ENCODE assay signal across 13 mouse cellular contexts in the genomic region with DNA sequence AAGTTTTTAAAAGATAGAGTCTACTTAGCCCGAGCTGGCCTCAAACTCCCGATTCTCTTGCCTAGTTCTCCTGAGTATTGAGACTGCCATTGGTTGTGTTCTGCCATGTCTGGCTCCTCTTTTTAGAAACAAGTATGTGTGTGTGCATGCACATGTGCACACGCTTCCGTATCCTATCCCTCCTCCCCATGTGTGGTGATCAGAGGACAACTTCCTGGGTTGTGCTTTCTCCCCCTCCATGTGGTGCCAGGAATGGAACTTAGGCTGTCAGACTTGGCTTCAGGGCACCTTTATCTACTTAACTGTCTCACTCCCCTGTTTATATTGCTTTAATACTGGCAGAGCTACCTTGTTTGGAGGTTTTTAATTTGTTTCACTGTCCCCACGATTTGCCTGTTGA. TPM values are rescaled to one million over a fixed set of nuclear protein-coding genes. Genes with fewer than 3 reads are reported as not detected.
DNase-seq lines count a peak whose midpoint lies in the region; ATAC-seq and TF ChIP-seq lines count a peak whose summit lies in the region.
"Had no signal": no experiment of that assay in that cellular context is flagged by ENCODE, and none has a peak within 500 bp of the region (broad histone marks: within the 10 kb centered on the region; RNA-seq: fewer than 3 reads in every experiment).

No protein-coding gene starts in this region.

- no peak for ATAC-seq in kidney, embryonic 16.5 days (ENCODE audit: low FRiP score, low TSS enrichment)
- no peak for ATAC-seq in embryonic facial prominence, embryonic 14.5 days (ENCODE audit: low read depth)
- no peak for ATAC-seq in hindbrain, embryonic 12.5 days (ENCODE audit: low FRiP score)
- no peak for ATAC-seq in midbrain, postnatal 0 days (ENCODE audit: low FRiP score)

- H3K9ac ChIP-seq in kidney, embryonic 16.5 days (replicated peaks; ENCODE audit: low read length): 0 out of 2 replicates have a peak overlapping the region, but pooled peaks have one; percentile 11
- H3K9ac ChIP-seq in embryonic facial prominence, embryonic 14.5 days (ENCODE audit: low read depth, low read length): peak overlapping the region; percentile 41; the same call in 1 of the 2 replicates
- H3K9ac ChIP-seq in hindbrain, embryonic 12.5 days: peak overlapping the region; percentile 18; the same call in 1 of the 2 replicates
- peak overlapping the region; percentile 55; the same call in 1 of the 2 replicates for H3K9ac ChIP-seq in midbrain, postnatal 0 days (replicated peaks; ENCODE audit: low read length, poor library complexity, severe bottlenecking)

- H3K4me2 ChIP-seq in kidney, embryonic 16.5 days (replicated peaks; ENCODE audit: low read depth, low read length): peak overlapping the region; percentile 2; the same call in 1 of the 2 replicates
- H3K4me2 ChIP-seq in embryonic facial prominence, embryonic 14.5 days (ENCODE audit: low read depth, low read length): peak overlapping the region; percentile 37; the same call in 1 of the 2 replicates
- peak overlapping the region; percentile 39 for H3K4me2 ChIP-seq in hindbrain, embryonic 12.5 days (replicated peaks)
- H3K4me2 ChIP-seq in midbrain, postnatal 0 days (ENCODE audit: low read depth, low read length, poor library complexity, severe bottlenecking): peak overlapping the region; percentile 35

- TF ChIP-seq CTCF in midbrain, postnatal 0 days (IDR thresholded peaks at IDR 0.05): no peak

- H3K27me3 ChIP-seq in kidney, embryonic 16.5 days (ENCODE audit: insufficient read depth, low read length): no peaks in the 10 kb centered on the region
- no peaks in the 10 kb centered on the region for H3K27me3 ChIP-seq in embryonic facial prominence, embryonic 14.5 days (replicated peaks; ENCODE audit: control insufficient read depth, insufficient read depth, low read length)
- no peaks in the 10 kb centered on the region for H3K27me3 ChIP-seq in hindbrain, embryonic 12.5 days
- H3K27me3 ChIP-seq in midbrain, postnatal 0 days (ENCODE audit: insufficient read depth, low read length): no peaks in the 10 kb centered on the region

- no peak overlapping the region for H3K27ac ChIP-seq in kidney, embryonic 16.5 days (ENCODE audit: low read length)
- H3K27ac ChIP-seq in embryonic facial prominence, embryonic 14.5 days (replicated peaks; ENCODE audit: low read depth, low read length): no peak overlapping the region
- no peak overlapping the region for H3K27ac ChIP-seq in hindbrain, embryonic 12.5 days
- peak overlapping the region; percentile 34; the same call in 1 of the 2 replicates for H3K27ac ChIP-seq in midbrain, postnatal 0 days (ENCODE audit: low read depth, low read length)

- H3K36me3 ChIP-seq in kidney, embryonic 16.5 days (ENCODE audit: insufficient read depth, low read length): no peaks in the 10 kb centered on the region
- no peaks in the 10 kb centered on the region for H3K36me3 ChIP-seq in embryonic facial prominence, embryonic 14.5 days (ENCODE audit: control insufficient read depth, insufficient read depth, low read length)
- H3K36me3 ChIP-seq in hindbrain, embryonic 12.5 days: no peaks in the 10 kb centered on the region
- H3K36me3 ChIP-seq in midbrain, postnatal 0 days (ENCODE audit: insufficient read depth, low read length): 0 out of 2 replicates have a peak, but pooled peaks cover 3% of the 10 kb centered on the region

- H3K4me3 ChIP-seq in kidney, embryonic 16.5 days (ENCODE audit: low read length): no peak overlapping the region
- H3K4me3 ChIP-seq in embryonic facial prominence, embryonic 14.5 days (ENCODE audit: low read depth, low read length): no peak overlapping the region
- 0 out of 2 replicates have a peak overlapping the region, but pooled peaks have one; percentile 11 for H3K4me3 ChIP-seq in hindbrain, embryonic 12.5 days
- peak overlapping the region; percentile 27; the same call in 1 of the 2 replicates for H3K4me3 ChIP-seq in midbrain, postnatal 0 days (ENCODE audit: low read depth, low read length)

- DNase-seq in kidney, postnatal 14 days: no peak
- DNase-seq in embryonic facial prominence, embryonic 14.5 days (ENCODE audit: low spot score): no peak
- DNase-seq in midbrain, postnatal 0 days (ENCODE audit: low spot score): no peak
- DNase-seq in urinary bladder, postnatal 4 days (ENCODE audit: low spot score in 2 of 2): no peak
- DNase-seq in testis, postnatal 10 days (ENCODE audit: low spot score): no peak
- no peak for DNase-seq in frontal cortex, adult 2 months (ENCODE audit: extremely low spot score in 1 of 2, low spot score in 1 of 2)
- DNase-seq: lung, postnatal 14 days; spleen, adult 18-20 months had no signal

- H3K4me1 ChIP-seq in kidney, embryonic 16.5 days (ENCODE audit: insufficient read depth, low read length): peaks cover 10% of the 10 kb centered on the region; the same call in 1 of the 2 replicates
- no peaks in the 10 kb centered on the region for H3K4me1 ChIP-seq in embryonic facial prominence, embryonic 14.5 days (ENCODE audit: control insufficient read depth, insufficient read depth, low read length)
- peaks cover 17% of the 10 kb centered on the region for H3K4me1 ChIP-seq in hindbrain, embryonic 12.5 days
- peaks cover 4% of the 10 kb centered on the region; the same call in 1 of the 2 replicates for H3K4me1 ChIP-seq in midbrain, postnatal 0 days (ENCODE audit: insufficient read depth, low read length)

- WGBS in kidney, embryonic 16.5 days: 30% methylated on average over 5 of the region's 5 CpGs
- WGBS in embryonic facial prominence, embryonic 14.5 days: 36% methylated on average over 5 of the region's 5 CpGs
- WGBS in hindbrain, embryonic 12.5 days: 40% methylated on average over 5 of the region's 5 CpGs
- 37% methylated on average over 5 of the region's 5 CpGs for WGBS in midbrain, postnatal 0 days

- no peaks in the 10 kb centered on the region for H3K9me3 ChIP-seq in kidney, embryonic 16.5 days (ENCODE audit: low read length)
- H3K9me3 ChIP-seq in embryonic facial prominence, embryonic 14.5 days (ENCODE audit: control insufficient read depth, low read length): no peaks in the 10 kb centered on the region
- H3K9me3 ChIP-seq in hindbrain, embryonic 12.5 days (replicated peaks): no peaks in the 10 kb centered on the region
- no peaks in the 10 kb centered on the region for H3K9me3 ChIP-seq in midbrain, postnatal 0 days (ENCODE audit: low read length)
- H3K9me3 ChIP-seq: G1E had no signal

RNA-seq across cellular contexts. Expression of a gene that starts 3.9 kb away (rescaled TPM):
- 4.0 and 5.4 TPM in 2 replicates for polyA plus RNA-seq in kidney, embryonic 16.5 days (2015; fragmentation: Nextera tagmentation; extraction: Ambion mirVana)
- 3.2 and 3.4 TPM in 2 replicates for polyA plus RNA-seq in embryonic facial prominence, embryonic 14.5 days (2014; fragmentation: Nextera tagmentation; extraction: Ambion mirVana)
- 6.9 and 8.7 TPM in 2 replicates for polyA plus RNA-seq in hindbrain, embryonic 12.5 days (2016; fragmentation: Nextera tagmentation; extraction: Ambion mirVana)
- 6.5 and 10.4 TPM in 2 replicates for total RNA-seq in midbrain, postnatal 0 days (2014; rRNA removed)
- 9.2 and 9.5 TPM in 2 replicates for polyA plus RNA-seq in midbrain, postnatal 0 days (2015; fragmentation: Nextera tagmentation; extraction: Ambion mirVana)
- 7.2 and 8.2 TPM in 2 replicates for polyA plus RNA-seq in frontal cortex, adult 2 months (2012; rRNA removed)

RNA-seq across cellular contexts. Expression of a gene that starts 10.8 kb away (rescaled TPM):
- 4.6 and 7.1 TPM in 2 replicates for polyA plus RNA-seq in kidney, embryonic 16.5 days (2015; fragmentation: Nextera tagmentation; extraction: Ambion mirVana)
- 7.2 and 8.0 TPM in 2 replicates for polyA plus RNA-seq in embryonic facial prominence, embryonic 14.5 days (2014; fragmentation: Nextera tagmentation; extraction: Ambion mirVana)
- 18.8 and 19.8 TPM in 2 replicates for polyA plus RNA-seq in hindbrain, embryonic 12.5 days (2016; fragmentation: Nextera tagmentation; extraction: Ambion mirVana)
- total RNA-seq in midbrain, postnatal 0 days (2014; rRNA removed): 150 and 165 TPM in 2 replicates
- polyA plus RNA-seq in midbrain, postnatal 0 days (2015; fragmentation: Nextera tagmentation; extraction: Ambion mirVana): 24.4 and 24.5 TPM in 2 replicates
- 145 and 150 TPM in 2 replicates for polyA plus RNA-seq in frontal cortex, adult 2 months (2012; rRNA removed)

RNA-seq across cellular contexts. Expression of a gene that starts 31.5 kb away (rescaled TPM):
- polyA plus RNA-seq in kidney, embryonic 16.5 days (2015; fragmentation: Nextera tagmentation; extraction: Ambion mirVana): 0.11 and 0.41 TPM in 2 replicates
- polyA plus RNA-seq in embryonic facial prominence, embryonic 14.5 days (2014; fragmentation: Nextera tagmentation; extraction: Ambion mirVana): 3.8 and 4.6 TPM in 2 replicates
- 19.7 and 20.4 TPM in 2 replicates for polyA plus RNA-seq in hindbrain, embryonic 12.5 days (2016; fragmentation: Nextera tagmentation; extraction: Ambion mirVana)
- 111 and 114 TPM in 2 replicates for total RNA-seq in midbrain, postnatal 0 days (2014; rRNA removed)
- polyA plus RNA-seq in midbrain, postnatal 0 days (2015; fragmentation: Nextera tagmentation; extraction: Ambion mirVana): 125 and 133 TPM in 2 replicates
- 139 and 148 TPM in 2 replicates for polyA plus RNA-seq in frontal cortex, adult 2 months (2012; rRNA removed)
- total RNA-seq: adrenal gland, adult 18-20 months; G1E had no signal
- polyA plus RNA-seq: G1E; urinary bladder, adult 2 months had no signal

RNA-seq across cellular contexts. Expression of a gene that starts 46.0 kb away (rescaled TPM):
- polyA plus RNA-seq in kidney, embryonic 16.5 days (2015; fragmentation: Nextera tagmentation; extraction: Ambion mirVana): 36.8 and 45.6 TPM in 2 replicates
- 30.4 and 33.5 TPM in 2 replicates for polyA plus RNA-seq in embryonic facial prominence, embryonic 14.5 days (2014; fragmentation: Nextera tagmentation; extraction: Ambion mirVana)
- 101 and 107 TPM in 2 replicates for polyA plus RNA-seq in hindbrain, embryonic 12.5 days (2016; fragmentation: Nextera tagmentation; extraction: Ambion mirVana)
- 32.1 and 38.6 TPM in 2 replicates for total RNA-seq in midbrain, postnatal 0 days (2014; rRNA removed)
- polyA plus RNA-seq in midbrain, postnatal 0 days (2015; fragmentation: Nextera tagmentation; extraction: Ambion mirVana): 38.1 and 40.9 TPM in 2 replicates
- polyA plus RNA-seq in frontal cortex, adult 2 months (2012; rRNA removed): 17.6 and 19.6 TPM in 2 replicates

Comparison
In these comparisons a context has a peak if more than half of its experiments do, and no peak if none do; other contexts are left out.
1. H3K4me3 ChIP-seq: peak in hindbrain, embryonic 12.5 days (single experiment) and midbrain, postnatal 0 days (single experiment); none in kidney, embryonic 16.5 days (single experiment) and embryonic facial prominence, embryonic 14.5 days (single experiment).
2. Peak in every context shown above with its lines, with median percentiles within 50 percentile points of each other: H3K4me2 ChIP-seq and H3K9ac ChIP-seq.